Mouse (Mus musculus): ENCODE measurements around the gene Cdc42bpg. TPM values are rescaled to one million over a fixed set of nuclear protein-coding genes. Genes with fewer than 3 reads are reported as not detected.

The Cdc42bpg gene
- polyA plus RNA-seq (2015; fragmentation: Nextera tagmentation; extraction: Ambion mirVana): 0.39 and 0.46 TPM in 2 replicates

DNA sequence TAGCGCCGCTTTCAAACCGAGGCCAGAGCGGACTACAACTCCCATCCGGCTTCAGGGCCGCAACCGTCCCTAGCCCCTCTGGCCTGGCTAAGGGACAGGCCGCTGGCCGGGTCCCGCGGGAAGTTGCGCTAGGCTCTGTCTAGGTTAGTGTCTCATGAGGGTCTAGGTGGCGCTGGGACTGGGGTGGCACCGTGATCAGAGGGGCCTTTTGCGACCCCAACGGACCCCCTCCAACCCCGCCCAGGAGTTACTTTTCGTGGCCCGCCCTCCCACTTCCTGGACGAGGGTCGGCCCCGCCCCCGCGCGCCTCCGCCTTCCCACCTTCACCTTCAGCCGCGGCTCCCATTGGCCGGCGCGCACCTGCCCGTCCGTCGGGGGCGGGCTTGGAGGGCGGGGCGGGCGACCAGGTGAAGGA lies at the start of gene Cdc42bpg:
Gene Cdc42bpg, plus strand, starts transcription at position 320 of the 415 bp plus-strand sequence.
- ATAC-seq: peak; percentile 84
- peaks cover 7% of the 10 kb centered on the region for H3K4me1 ChIP-seq (replicated peaks)
- under 1% methylated on average over 28 of the region's 38 CpGs for WGBS
- H3K4me2 ChIP-seq (replicated peaks): peak within 1 kb of the TSS; percentile 61
- H3K9ac ChIP-seq (replicated peaks): peak within 1 kb of the TSS; percentile 62
- H3K27ac ChIP-seq: no peak within 1 kb of the TSS
- H3K9me3 ChIP-seq: no peaks in the 10 kb centered on the region
- H3K4me3 ChIP-seq (replicated peaks): peak within 1 kb of the TSS; percentile 51
- H3K36me3 ChIP-seq: no peaks in the 10 kb centered on the region
- H3K27me3 ChIP-seq: no peaks in the 10 kb centered on the region

DNA sequence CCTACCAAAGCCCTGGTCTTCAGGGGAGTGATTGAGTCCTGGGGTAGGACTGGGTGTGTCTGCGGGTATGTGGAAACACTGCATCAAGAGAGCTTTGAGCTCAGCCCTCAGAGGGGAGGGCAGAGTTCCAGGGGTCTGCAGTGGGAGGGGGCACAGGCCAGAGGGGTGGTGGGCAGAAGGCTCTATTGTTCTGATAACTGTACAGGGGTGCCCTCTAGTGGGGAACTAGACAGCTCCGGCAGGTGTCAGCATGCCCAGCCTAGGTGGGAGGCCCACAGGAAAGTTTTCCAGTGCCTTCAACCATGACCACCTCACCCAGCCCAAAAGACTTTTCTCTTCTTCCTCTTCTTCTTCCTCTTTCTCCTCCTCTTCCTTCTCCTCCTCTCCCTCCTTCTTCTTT lies 45.8 kb upstream of the Cdc42bpg start:
- WGBS: 73% methylated on average over 2 of the region's 2 CpGs

DNA sequence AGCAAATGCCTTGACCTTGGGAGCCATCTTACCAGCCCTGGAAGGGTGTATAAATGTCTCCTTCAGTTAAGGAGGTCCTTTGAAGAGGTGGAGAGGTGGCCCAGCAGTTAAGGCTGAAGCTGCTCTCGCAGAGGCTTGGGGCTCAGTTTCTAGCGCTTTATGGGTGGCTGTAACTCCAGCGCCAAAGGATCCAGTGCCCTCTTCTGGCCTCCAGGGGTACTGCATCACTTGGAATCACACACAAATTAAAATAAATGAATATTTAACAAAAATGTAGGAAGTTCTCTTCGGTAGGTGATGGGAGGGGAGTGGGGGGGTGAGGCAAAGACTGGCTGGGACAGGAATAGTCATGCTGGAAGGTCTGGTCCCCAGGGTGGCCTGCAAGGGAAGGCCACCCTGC lies 45.3 kb upstream of the Cdc42bpg start:
- no peaks in the 10 kb centered on the region for H3K4me1 ChIP-seq (replicated peaks)
- WGBS: 78% methylated on average over 4 of the region's 4 CpGs

More for the DNA sequence above, 45.8 kb upstream of the Cdc42bpg start:
- Histone ChIP-seq H3K27me3 (no peaks in the 10 kb centered on the region), H3K9ac (replicated peaks) (no peak overlapping the region), H3K9me3 (0 out of 2 replicates have a peak, but pooled peaks cover 3% of the 10 kb centered on the region), H3K4me1 (replicated peaks) (no peaks in the 10 kb centered on the region), H3K4me2 (replicated peaks) (no peak overlapping the region), H3K27ac (no peak overlapping the region), H3K36me3 (peaks cover 74% of the 10 kb centered on the region), H3K4me3 (replicated peaks) (no peak overlapping the region)
- ATAC-seq: no peak

DNA sequence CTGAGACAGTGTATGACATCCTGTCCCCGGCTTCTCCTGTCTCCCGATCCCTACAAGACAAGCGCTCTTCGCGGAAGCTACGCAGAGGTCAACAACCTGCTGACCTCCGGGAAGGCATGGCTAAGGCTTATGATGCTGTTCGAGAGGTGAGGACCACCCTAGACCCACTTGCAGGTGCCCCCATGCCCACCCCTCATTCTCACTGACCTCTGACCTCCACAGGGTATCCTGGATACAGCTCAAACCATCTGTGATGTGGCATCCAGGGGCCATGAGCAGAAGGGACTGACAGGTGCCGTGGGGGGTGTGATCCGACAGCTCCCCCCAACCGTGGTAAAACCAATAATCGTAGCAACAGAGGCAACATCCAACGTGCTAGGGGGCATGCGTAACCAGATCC lies 44.9 kb upstream of the Cdc42bpg start:
- Histone ChIP-seq H3K9me3 (0 out of 2 replicates have a peak, but pooled peaks cover 3% of the 10 kb centered on the region), H3K27ac (no peak overlapping the region), H3K4me1 (replicated peaks) (no peaks in the 10 kb centered on the region), H3K4me2 (replicated peaks) (no peak overlapping the region), H3K4me3 (replicated peaks) (no peak overlapping the region), H3K36me3 (peaks cover 64% of the 10 kb centered on the region), H3K27me3 (no peaks in the 10 kb centered on the region), H3K9ac (replicated peaks) (no peak overlapping the region)
- no peak for ATAC-seq
- WGBS: 95% methylated on average over 14 of the region's 14 CpGs

More for the DNA sequence above, 45.3 kb upstream of the Cdc42bpg start:
- H3K4me3 ChIP-seq (replicated peaks): no peak overlapping the region
- H3K9ac ChIP-seq (replicated peaks): no peak overlapping the region
- H3K27me3 ChIP-seq: no peaks in the 10 kb centered on the region
- no peak overlapping the region for H3K4me2 ChIP-seq (replicated peaks)
- H3K36me3 ChIP-seq: peaks cover 69% of the 10 kb centered on the region
- no peak overlapping the region for H3K27ac ChIP-seq
- no peak for ATAC-seq
- 0 out of 2 replicates have a peak, but pooled peaks cover 3% of the 10 kb centered on the region for H3K9me3 ChIP-seq

DNA sequence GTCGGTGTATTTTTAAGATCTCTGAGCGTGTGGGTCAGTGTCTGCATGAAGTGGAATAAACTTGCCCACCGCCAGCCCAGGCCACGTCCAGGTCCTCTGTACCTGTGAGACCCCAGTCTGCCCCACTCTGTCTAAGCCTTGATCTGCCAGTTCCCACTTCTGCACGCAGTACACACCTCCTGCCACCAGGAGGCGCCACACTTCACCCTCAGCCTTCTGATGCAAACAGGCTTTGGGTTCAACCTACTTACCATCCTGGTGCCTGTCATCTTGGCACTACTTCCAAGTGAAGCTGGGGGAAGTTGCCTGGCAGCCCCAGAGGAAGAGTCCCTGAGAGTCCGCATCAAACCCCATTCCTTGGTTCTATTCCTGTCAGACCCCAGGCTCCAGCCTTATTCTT lies 44.0 kb upstream of the Cdc42bpg start:
- 52% methylated on average over 7 of the region's 7 CpGs for WGBS
- H3K9ac ChIP-seq (replicated peaks): no peak overlapping the region
- 0 out of 2 replicates have a peak, but pooled peaks cover 3% of the 10 kb centered on the region for H3K9me3 ChIP-seq
- no peak overlapping the region for H3K27ac ChIP-seq
- no peak overlapping the region for H3K4me3 ChIP-seq (replicated peaks)
- H3K36me3 ChIP-seq: peaks cover 56% of the 10 kb centered on the region
- no peak for ATAC-seq
- H3K4me1 ChIP-seq (replicated peaks): no peaks in the 10 kb centered on the region
- H3K27me3 ChIP-seq: no peaks in the 10 kb centered on the region
- no peak overlapping the region for H3K4me2 ChIP-seq (replicated peaks)

DNA sequence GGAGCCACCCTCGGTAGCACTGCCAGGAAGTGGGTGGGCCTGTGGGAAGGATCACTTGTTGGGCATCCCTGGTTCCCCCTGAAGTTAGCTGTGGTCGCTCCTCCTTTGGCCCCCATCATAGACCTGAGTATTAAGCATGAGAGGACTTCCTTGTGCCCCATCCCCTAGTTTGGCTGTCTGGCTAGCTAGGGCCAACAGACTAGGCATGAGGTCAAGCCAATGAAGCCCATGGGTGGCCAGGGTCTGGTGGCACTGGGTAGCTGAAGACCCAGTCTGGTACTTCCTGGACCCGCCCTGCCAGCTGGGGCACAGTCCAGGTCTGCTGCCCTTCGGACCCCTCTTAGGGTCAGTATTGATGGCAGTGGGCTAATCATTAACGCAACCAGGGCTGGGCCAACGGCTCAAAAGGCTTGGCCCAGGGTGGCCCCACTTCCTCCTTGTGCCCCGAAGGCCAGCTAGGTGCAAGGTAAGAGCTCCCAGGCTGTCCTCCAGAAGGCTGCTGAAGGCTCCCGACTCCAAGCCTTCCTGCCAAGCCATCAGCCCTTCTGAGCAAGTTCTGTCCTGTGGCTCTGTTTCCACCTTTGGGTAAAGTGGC lies 43.3 kb upstream of the Cdc42bpg start:
- no peak overlapping the region for H3K27ac ChIP-seq
- H3K27me3 ChIP-seq: no peaks in the 10 kb centered on the region
- H3K36me3 ChIP-seq: peaks cover 49% of the 10 kb centered on the region
- no peaks in the 10 kb centered on the region for H3K4me1 ChIP-seq (replicated peaks)
- 0 out of 2 replicates have a peak, but pooled peaks cover 3% of the 10 kb centered on the region for H3K9me3 ChIP-seq
- H3K4me2 ChIP-seq (replicated peaks): no peak overlapping the region
- 90% methylated on average over 8 of the region's 8 CpGs for WGBS
- no peak overlapping the region for H3K9ac ChIP-seq (replicated peaks)
- no peak for ATAC-seq
- no peak overlapping the region for H3K4me3 ChIP-seq (replicated peaks)

DNA sequence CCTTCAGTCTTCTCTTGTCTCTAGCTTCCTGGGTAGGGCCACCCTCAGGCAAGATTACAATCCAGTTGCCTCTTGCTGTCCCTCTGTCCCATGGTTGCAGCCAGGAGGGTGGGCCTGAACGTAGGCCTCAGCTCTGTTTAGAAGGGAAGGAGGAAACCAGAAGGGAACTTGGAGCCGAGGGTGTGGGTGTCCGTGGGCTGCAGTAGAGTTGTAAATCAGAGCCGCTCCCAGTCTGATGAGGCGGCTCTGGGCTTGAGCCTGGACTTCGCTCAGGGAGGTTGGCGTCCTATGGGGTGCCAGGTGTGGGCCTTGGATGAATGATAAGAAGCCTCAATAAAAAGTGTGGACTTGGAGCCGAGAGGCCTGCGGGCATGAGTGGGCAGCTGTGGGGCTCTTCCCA lies 42.1 kb upstream of the Cdc42bpg start:
- Histone ChIP-seq H3K27me3 (no peaks in the 10 kb centered on the region), H3K9ac (replicated peaks) (no peak overlapping the region), H3K27ac (no peak overlapping the region), H3K36me3 (peaks cover 36% of the 10 kb centered on the region), H3K4me2 (replicated peaks) (no peak overlapping the region), H3K4me1 (replicated peaks) (0 out of 2 replicates have a peak, but pooled peaks cover 3% of the 10 kb centered on the region), H3K9me3 (0 out of 2 replicates have a peak, but pooled peaks cover 3% of the 10 kb centered on the region), H3K4me3 (replicated peaks) (no peak overlapping the region)
- 86% methylated on average over 9 of the region's 9 CpGs for WGBS
- no peak for ATAC-seq

DNA sequence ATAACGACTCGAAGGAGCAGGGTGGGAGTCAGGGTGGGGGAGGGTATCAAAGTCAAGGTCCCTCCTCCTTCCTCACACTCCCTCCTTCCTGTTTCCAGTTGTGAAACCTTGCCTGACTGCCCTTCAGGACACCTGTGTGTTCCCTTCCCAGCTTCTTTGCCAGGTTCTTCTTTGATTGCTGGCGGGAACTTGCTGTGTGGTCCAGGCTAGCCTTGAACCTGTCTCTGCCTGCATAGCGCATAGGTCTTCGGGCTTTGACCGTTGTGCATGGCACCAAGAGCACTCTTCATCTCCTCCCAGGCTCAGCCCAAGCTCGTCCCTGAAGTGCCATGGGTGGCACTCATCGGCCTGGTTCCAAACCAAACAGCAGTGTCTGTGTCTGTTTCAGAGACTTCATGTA lies 41.3 kb upstream of the Cdc42bpg start:
- H3K4me1 ChIP-seq (replicated peaks): 0 out of 2 replicates have a peak, but pooled peaks cover 3% of the 10 kb centered on the region
- ATAC-seq: no peak
- H3K36me3 ChIP-seq: peaks cover 31% of the 10 kb centered on the region
- 94% methylated on average over 8 of the region's 8 CpGs for WGBS
- no peaks in the 10 kb centered on the region for H3K27me3 ChIP-seq
- no peak overlapping the region for H3K27ac ChIP-seq
- no peak overlapping the region for H3K4me2 ChIP-seq (replicated peaks)
- H3K9me3 ChIP-seq: 0 out of 2 replicates have a peak, but pooled peaks cover 3% of the 10 kb centered on the region
- H3K4me3 ChIP-seq (replicated peaks): no peak overlapping the region
- no peak overlapping the region for H3K9ac ChIP-seq (replicated peaks)

DNA sequence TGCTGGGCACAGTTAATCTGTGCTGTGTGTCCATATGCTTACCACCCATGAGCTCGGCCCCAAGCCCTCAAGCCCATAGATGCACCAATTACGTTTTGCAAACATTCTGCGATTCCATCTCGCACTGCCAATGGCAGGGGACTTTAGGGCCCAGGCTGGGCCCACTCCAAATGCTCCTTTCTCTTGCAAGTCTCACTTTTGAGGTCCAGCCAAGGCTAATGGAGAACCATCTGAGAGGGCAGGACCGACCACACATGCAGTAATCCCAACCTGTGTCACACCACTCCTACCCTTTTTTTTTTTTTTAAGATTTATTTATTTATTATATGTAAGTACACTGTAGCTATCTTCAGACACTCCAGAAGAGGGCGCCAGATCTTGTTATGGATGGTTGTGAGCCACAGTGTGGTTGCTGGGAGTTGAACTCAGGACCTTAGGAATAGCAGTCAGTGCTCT lies 40.5 kb upstream of the Cdc42bpg start:
- Histone ChIP-seq H3K9ac (replicated peaks) (no peak overlapping the region), H3K27me3 (no peaks in the 10 kb centered on the region), H3K9me3 (0 out of 2 replicates have a peak, but pooled peaks cover 3% of the 10 kb centered on the region), H3K4me1 (replicated peaks) (0 out of 2 replicates have a peak, but pooled peaks cover 3% of the 10 kb centered on the region), H3K4me3 (replicated peaks) (no peak overlapping the region), H3K27ac (no peak overlapping the region), H3K36me3 (peaks cover 23% of the 10 kb centered on the region), H3K4me2 (replicated peaks) (no peak overlapping the region)
- 64% methylated on average over 6 of the region's 6 CpGs for WGBS
- no peak for ATAC-seq

DNA sequence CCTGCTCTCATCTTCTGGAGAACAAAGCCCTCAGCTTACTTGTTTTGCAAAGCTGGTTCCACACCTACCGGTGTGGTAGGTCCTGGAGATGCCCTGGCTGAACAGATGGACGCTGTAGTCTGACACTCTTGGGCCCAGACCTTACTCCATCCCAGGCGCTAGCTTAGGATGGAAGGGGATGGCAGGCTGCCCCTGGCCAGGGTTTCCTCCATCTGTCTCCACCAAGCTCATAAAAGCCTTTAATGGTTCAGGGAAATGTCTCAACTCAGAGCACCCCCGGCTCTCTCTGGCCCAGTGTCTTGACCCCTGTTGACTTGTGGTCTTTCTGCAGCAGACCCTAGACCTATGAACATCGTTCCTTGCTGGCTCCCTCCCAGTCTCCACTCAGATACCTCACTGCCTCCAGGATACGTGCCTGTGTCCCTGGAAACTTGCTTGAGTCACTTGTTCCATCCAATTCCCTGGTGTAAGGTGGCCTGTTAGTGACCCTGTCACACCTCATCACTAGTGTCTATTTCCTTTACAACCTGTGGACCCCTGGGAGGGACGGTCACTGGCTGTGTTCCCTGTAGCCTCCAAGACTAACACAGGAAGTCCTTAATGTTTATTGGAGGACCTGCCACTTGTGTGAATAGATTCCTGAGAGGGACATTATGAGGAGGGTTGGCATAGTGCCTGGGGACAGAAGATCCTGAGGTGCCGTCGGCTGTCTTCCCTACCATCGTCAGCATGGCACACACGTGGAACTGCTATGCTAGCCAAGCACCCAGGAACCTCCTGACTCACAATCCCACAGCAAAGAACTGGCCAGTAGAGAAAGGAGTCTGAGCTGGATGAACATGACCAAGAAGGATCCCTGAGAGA lies 38.7 kb upstream of the Cdc42bpg start:
- Histone ChIP-seq H3K4me1 (replicated peaks) (0 out of 2 replicates have a peak, but pooled peaks cover 3% of the 10 kb centered on the region), H3K4me3 (replicated peaks) (no peak overlapping the region), H3K9ac (replicated peaks) (no peak overlapping the region), H3K36me3 (peaks cover 5% of the 10 kb centered on the region), H3K4me2 (replicated peaks) (no peak overlapping the region), H3K27me3 (no peaks in the 10 kb centered on the region), H3K9me3 (no peaks in the 10 kb centered on the region), H3K27ac (no peak overlapping the region)
- peak; percentile 31; the same call in 1 of the 2 replicates for ATAC-seq
- WGBS: 82% methylated on average over 11 of the region's 11 CpGs

DNA sequence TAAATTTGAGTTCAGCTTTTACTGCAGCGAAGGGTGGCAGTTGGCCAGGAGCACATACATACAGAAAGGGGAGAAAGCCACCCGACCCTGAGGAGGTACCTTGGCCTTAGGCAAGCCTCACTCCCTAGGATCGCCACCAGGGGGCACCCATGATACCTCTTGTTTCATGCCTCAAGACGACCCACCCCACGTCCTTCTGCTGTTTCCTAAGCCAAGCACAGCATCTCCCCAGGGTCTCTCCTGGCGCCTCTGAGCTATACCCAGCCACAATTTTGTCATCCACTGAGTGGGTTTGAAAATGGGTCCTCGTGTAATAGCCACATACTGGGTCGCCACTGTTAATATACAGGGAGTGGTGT lies 38.1 kb upstream of the Cdc42bpg start:
- peak; percentile 76 for ATAC-seq
- Histone ChIP-seq H3K4me3 (replicated peaks) (no peak overlapping the region), H3K4me2 (replicated peaks) (no peak overlapping the region), H3K27me3 (no peaks in the 10 kb centered on the region), H3K9ac (replicated peaks) (no peak overlapping the region), H3K27ac (no peak overlapping the region), H3K4me1 (replicated peaks) (0 out of 2 replicates have a peak, but pooled peaks cover 3% of the 10 kb centered on the region), H3K9me3 (no peaks in the 10 kb centered on the region), H3K36me3 (no peaks in the 10 kb centered on the region)
- 19% methylated on average over 8 of the region's 8 CpGs for WGBS

DNA sequence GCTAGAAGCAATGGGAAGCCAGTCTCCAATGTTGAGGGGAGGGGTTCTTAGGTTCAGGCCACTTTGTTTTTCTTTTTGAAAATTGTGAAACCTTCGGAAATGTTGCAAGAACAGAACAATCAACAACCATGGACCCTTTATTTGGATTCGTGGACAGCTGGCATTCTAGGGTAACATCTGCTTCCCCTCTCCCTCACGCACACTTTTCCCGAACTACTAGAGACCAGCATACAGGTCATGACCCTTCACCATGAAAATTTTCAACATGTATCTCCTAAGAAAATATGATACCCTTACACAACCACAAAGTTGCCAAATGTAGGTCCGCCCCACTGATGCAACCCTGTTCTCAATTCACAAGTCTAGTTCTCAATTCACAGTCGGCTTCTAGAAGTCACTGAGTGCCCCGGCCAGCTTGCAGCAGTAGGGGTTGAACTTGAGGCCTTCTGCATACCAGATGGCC lies 37.6 kb upstream of the Cdc42bpg start:
- Histone ChIP-seq H3K4me2 (replicated peaks) (no peak overlapping the region), H3K27me3 (no peaks in the 10 kb centered on the region), H3K27ac (no peak overlapping the region), H3K9me3 (no peaks in the 10 kb centered on the region), H3K4me1 (replicated peaks) (0 out of 2 replicates have a peak, but pooled peaks cover 3% of the 10 kb centered on the region), H3K36me3 (no peaks in the 10 kb centered on the region), H3K4me3 (replicated peaks) (no peak overlapping the region), H3K9ac (replicated peaks) (no peak overlapping the region)
- WGBS: 88% methylated on average over 7 of the region's 7 CpGs
- ATAC-seq: no peak
